In the genomic region with DNA sequence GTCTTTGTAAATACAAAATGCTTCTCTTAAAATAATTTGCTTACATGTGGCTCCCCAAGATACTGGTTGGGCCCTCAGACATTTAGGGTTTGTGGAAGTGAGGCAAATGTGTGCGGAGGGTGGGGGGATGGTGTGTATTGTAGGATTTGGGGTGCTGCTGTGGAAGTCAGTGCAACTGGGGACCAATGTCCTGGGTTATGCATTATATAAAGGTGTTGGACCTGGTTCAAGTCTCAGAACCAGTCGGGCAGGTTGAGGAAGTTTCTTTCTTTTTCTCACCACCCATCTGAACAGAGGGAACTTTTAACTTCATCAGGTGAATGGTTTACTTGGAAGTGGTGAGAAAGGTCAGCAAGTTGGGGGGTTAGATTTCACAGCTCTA, we compare ENCODE assay signal across 12 mouse cellular contexts.
DNase-seq lines count a peak whose midpoint lies in the region; ATAC-seq and TF ChIP-seq lines count a peak whose summit lies in the region.
"Had no signal": no experiment of that assay in that cellular context is flagged by ENCODE, and none has a peak within 500 bp of the region (broad histone marks: within the 10 kb centered on the region; RNA-seq: fewer than 3 reads in every experiment).

No protein-coding gene starts in this region.

- no peak overlapping the region for H3K4me2 ChIP-seq in forebrain, embryonic 14.5 days (ENCODE audit: low read length)
- H3K4me2 ChIP-seq in liver, postnatal 0 days (ENCODE audit: low read depth, low read length): no peak overlapping the region

- 36% methylated on average over 2 of the region's 2 CpGs for WGBS in forebrain, embryonic 14.5 days
- 73% methylated on average over 2 of the region's 2 CpGs for WGBS in liver, postnatal 0 days (ENCODE audit: insufficient replicate concordance)

- peaks cover 21% of the 10 kb centered on the region for H3K4me1 ChIP-seq in forebrain, embryonic 14.5 days (ENCODE audit: control insufficient read depth, insufficient read depth, low read length)
- no peaks in the 10 kb centered on the region for H3K4me1 ChIP-seq in liver, postnatal 0 days (ENCODE audit: insufficient read depth)

- peak overlapping the region; percentile 6; the same call in 1 of the 2 replicates for H3K27ac ChIP-seq in left cerebral cortex, adult 2 months
- 0 out of 2 replicates have a peak overlapping the region, but pooled peaks have one; percentile 5 for H3K27ac ChIP-seq in forebrain, embryonic 14.5 days (ENCODE audit: low read depth, low read length)
- H3K27ac ChIP-seq in liver, postnatal 0 days (ENCODE audit: low read depth): no peak overlapping the region

- H3K4me3 ChIP-seq in left cerebral cortex, adult 2 months: no peak overlapping the region
- no peak overlapping the region for H3K4me3 ChIP-seq in forebrain, embryonic 14.5 days (ENCODE audit: low read depth, low read length)
- no peak overlapping the region for H3K4me3 ChIP-seq in liver, postnatal 0 days (ENCODE audit: low read depth, low read length)

- intact Hi-C loops in left cerebral cortex, adult 2 months (cut with DNase I): no loop called here

- no peaks in the 10 kb centered on the region for H3K36me3 ChIP-seq in forebrain, embryonic 14.5 days (ENCODE audit: control insufficient read depth, insufficient read depth, low read length)
- no peaks in the 10 kb centered on the region for H3K36me3 ChIP-seq in liver, postnatal 0 days (replicated peaks; ENCODE audit: insufficient read depth, low read length)

- TF ChIP-seq EP300 in liver, postnatal 0 days (IDR thresholded peaks at IDR 0.05; ENCODE audit: low read depth): no peak

- H3K27me3 ChIP-seq in forebrain, embryonic 14.5 days (replicated peaks; ENCODE audit: control insufficient read depth, insufficient read depth, low read length): no peaks in the 10 kb centered on the region
- no peaks in the 10 kb centered on the region for H3K27me3 ChIP-seq in liver, postnatal 0 days (ENCODE audit: insufficient read depth, low read length)
- H3K27me3 ChIP-seq: Patski had no signal

- H3K9ac ChIP-seq in forebrain, embryonic 14.5 days (ENCODE audit: low read length): no peak overlapping the region
- H3K9ac ChIP-seq in liver, postnatal 0 days (replicated peaks): no peak overlapping the region

- no peak for TF ChIP-seq CTCF in left cerebral cortex, adult 2 months (IDR thresholded peaks at IDR 0.05)
- no peak for TF ChIP-seq CTCF in liver, postnatal 0 days (IDR thresholded peaks at IDR 0.05; ENCODE audit: low read depth)

- no peak for DNase-seq in left cerebral cortex, adult 2 months (ENCODE audit: extremely low spot score in 1 of 2, low spot score in 2 of 2)
- DNase-seq in left cerebral cortex, adult 18-20 months (ENCODE audit: low spot score in 2 of 2): no peak
- DNase-seq in forebrain, embryonic 14.5 days (ENCODE audit: low spot score): no peak
- DNase-seq in kidney, postnatal 14 days: peak; percentile 70
- peak; percentile 66 for DNase-seq in lung, postnatal 36 days
- DNase-seq in left cerebral cortex, adult 8-10 months (ENCODE audit: low spot score in 2 of 2): no peak
- no peak for DNase-seq in adrenal gland, postnatal 25 days
- no peak for DNase-seq in liver, postnatal 0 days
- DNase-seq: cerebellum, adult 9-11 months; thymus, adult 18-20 months had no signal

- no peaks in the 10 kb centered on the region for H3K9me3 ChIP-seq in forebrain, embryonic 14.5 days (replicated peaks; ENCODE audit: control insufficient read depth, low read length)
- no peaks in the 10 kb centered on the region for H3K9me3 ChIP-seq in liver, postnatal 0 days (ENCODE audit: low read length)

- ATAC-seq in forebrain, embryonic 14.5 days: peak; percentile 46; the same call in 1 of the 2 replicates
- no peak for ATAC-seq in liver, postnatal 0 days
- ATAC-seq: inflammation-experienced regulatory T-cells, adult 6 months; Patski had no signal

Comparison
In these comparisons a context has a peak if more than half of its experiments do, and no peak if none do; other contexts are left out.
1. DNase-seq: peak in kidney, postnatal 14 days (single experiment) and lung, postnatal 36 days (single experiment); none in left cerebral cortex, adult 2 months (0 of 2), left cerebral cortex, adult 18-20 months (0 of 2), forebrain, embryonic 14.5 days (single experiment), left cerebral cortex, adult 8-10 months (0 of 2), adrenal gland, postnatal 25 days (single experiment) and liver, postnatal 0 days (single experiment).